Mouse (Mus musculus) limb, embryonic 12.5 days (tissue): Measurements from ENCODE around the gene Rnf113a1. TPM values are rescaled to one million over a fixed set of nuclear protein-coding genes. Genes with fewer than 3 reads are reported as not detected.
"Not testable (repeated sequence)": the region's sequence is repeated elsewhere in the genome, so short reads cannot be mapped to it uniquely, and the experiment has no call there.

Experiments used
- ATAC-seq: fragments of 200-750 bp; cut with Nextera tagmentation; 2 replicates; pipeline ENCODE4 v1.8.0; 2017; ENCODE audit warnings: low read depth, moderate TSS enrichment; ENCODE audit not compliant: insufficient number of reproducible peaks, insufficient read depth, low FRiP score, low TSS enrichment
- H3K27ac ChIP-seq: fragments of 300-500 bp; sonication (generic); 2 replicates; pipeline ENCODE4 v1.5.1; 2016; ENCODE audit warnings: mild to moderate bottlenecking, moderate library complexity
- H3K27me3 ChIP-seq: fragments of 300-500 bp; sonication (generic); 2 replicates; pipeline ENCODE4 v1.6.1; 2016; ENCODE audit warnings: mild to moderate bottlenecking, moderate library complexity
- H3K36me3 ChIP-seq: fragments of 300-500 bp; sonication (generic); 2 replicates; pipeline ENCODE4 v1.6.1; 2016; ENCODE audit warnings: mild to moderate bottlenecking, moderate library complexity
- H3K4me1 ChIP-seq: fragments of 300-500 bp; sonication (generic); replicated peaks from 2 replicates; pipeline ENCODE4 v1.6.1; 2016
- H3K4me2 ChIP-seq: fragments of 300-500 bp; sonication (generic); 2 replicates; pipeline ENCODE4 v1.6.1; 2016; ENCODE audit warnings: mild to moderate bottlenecking, moderate library complexity
- H3K4me3 ChIP-seq: fragments of 300-500 bp; sonication (generic); replicated peaks from 2 replicates; pipeline ENCODE4 v1.5.1; 2016; ENCODE audit warnings: mild to moderate bottlenecking
- H3K9ac ChIP-seq: fragments of 300-500 bp; sonication (generic); replicated peaks from 2 replicates; pipeline ENCODE4 v1.6.1; 2016; ENCODE audit warnings: mild to moderate bottlenecking, moderate library complexity
- H3K9me3 ChIP-seq: fragments of 300-500 bp; sonication (generic); 2 replicates; pipeline ENCODE4 v1.6.1; 2016; ENCODE audit warnings: mild to moderate bottlenecking, moderate library complexity
- WGBS: fragments of 180-500 bp; shearing (Covaris S2); methylation state at CpG from one replicate; pipeline ENCODE4 v1.1.7; 2016; 5-methylcytosine and 5-hydroxymethylcytosine counted together
- polyA plus RNA-seq: library from polyadenylated mRNA; unstranded; fragments of >200 nt; fragmentation: Nextera tagmentation; extraction: Ambion mirVana; gene quantifications from 2 replicates; pipeline ENCODE4 v1.2.1, GENCODE M21; 2016

Rnf113a1 gene
- polyA plus RNA-seq: 13.0 and 14.4 TPM in 2 replicates

- H3K4me2 ChIP-seq: peak within 1 kb of the TSS; percentile 65
- H3K4me3 ChIP-seq: peak within 1 kb of the TSS; percentile 55
- no peaks in the 10 kb centered on the region for H3K9me3 ChIP-seq
- H3K4me1 ChIP-seq: no peaks in the 10 kb centered on the region; the same call in 1 of the 2 replicates
- peak; percentile 86 for ATAC-seq
- H3K9ac ChIP-seq: peak within 1 kb of the TSS; percentile 60
- H3K27ac ChIP-seq: no peak within 1 kb of the TSS
- WGBS: 17% methylated on average over 63 of the region's 63 CpGs
- H3K36me3 ChIP-seq: no peaks in the 10 kb centered on the region
- no peaks in the 10 kb centered on the region for H3K27me3 ChIP-seq
Measured at GRCm38 (mm10) chrX:37191105-37191743, at the start of gene Rnf113a1, which contains the start of gene Ndufa1. Gene Rnf113a1, plus strand, starts transcription at chrX:37191245. Gene Ndufa1, minus strand, starts transcription at chrX:37191163.

- H3K4me2 ChIP-seq: no peak overlapping the region
- ATAC-seq: no peak
- no peak overlapping the region for H3K27ac ChIP-seq
- WGBS: 88% methylated on average over 3 of the region's 3 CpGs
- H3K36me3 ChIP-seq: peaks cover 32% of the 10 kb centered on the region; the same call in 1 of the 2 replicates
- no peak overlapping the region for H3K9ac ChIP-seq
- H3K4me1 ChIP-seq: no peaks in the 10 kb centered on the region
- no peaks in the 10 kb centered on the region for H3K27me3 ChIP-seq
- H3K4me3 ChIP-seq: no peak overlapping the region
- H3K9me3 ChIP-seq: no peaks in the 10 kb centered on the region
Measured at GRCm38 (mm10) chrX:37141732-37142131, 49.3 kb upstream of the Rnf113a1 start.

- H3K9ac ChIP-seq, ATAC-seq, H3K27me3 ChIP-seq, H3K4me3 ChIP-seq, H3K9me3 ChIP-seq, H3K4me1 ChIP-seq, H3K27ac ChIP-seq, H3K4me2 ChIP-seq: not testable (repeated sequence)
- 56% methylated on average over 1 of the region's 4 CpGs for WGBS
- H3K36me3 ChIP-seq: peaks cover 26% of the 10 kb centered on the region; the same call in 1 of the 2 replicates
Measured at GRCm38 (mm10) chrX:37144498-37144897, 46.5 kb upstream of the Rnf113a1 start.

- no peak for ATAC-seq
- WGBS: 94% methylated on average over 2 of the region's 2 CpGs
- no peaks in the 10 kb centered on the region for H3K27me3 ChIP-seq
- no peak overlapping the region for H3K4me2 ChIP-seq
- H3K4me1 ChIP-seq: no peaks in the 10 kb centered on the region
- no peak overlapping the region for H3K27ac ChIP-seq
- peaks cover 26% of the 10 kb centered on the region; the same call in 1 of the 2 replicates for H3K36me3 ChIP-seq
- no peak overlapping the region for H3K4me3 ChIP-seq
- H3K9ac ChIP-seq: no peak overlapping the region
- no peaks in the 10 kb centered on the region for H3K9me3 ChIP-seq
Measured at GRCm38 (mm10) chrX:37144954-37145353, 46.1 kb upstream of the Rnf113a1 start.

GRCm38 (mm10) chrX:37157839-37158238 is 33.2 kb upstream of the Rnf113a1 start:
- Histone ChIP-seq H3K4me3 (no peak overlapping the region), H3K36me3 (peaks cover 18% of the 10 kb centered on the region), H3K4me1 (no peaks in the 10 kb centered on the region), H3K4me2 (no peak overlapping the region), H3K27me3 (no peaks in the 10 kb centered on the region), H3K9me3 (no peaks in the 10 kb centered on the region), H3K27ac (no peak overlapping the region), H3K9ac (no peak overlapping the region)
- 62% methylated on average over 4 of the region's 4 CpGs for WGBS
- no peak for ATAC-seq

GRCm38 (mm10) chrX:37161169-37161568 is 29.9 kb upstream of the Rnf113a1 start:
- H3K27ac ChIP-seq: no peak overlapping the region
- no peaks in the 10 kb centered on the region for H3K27me3 ChIP-seq
- 77% methylated on average over 10 of the region's 10 CpGs for WGBS
- H3K36me3 ChIP-seq: no peaks in the 10 kb centered on the region
- H3K9ac ChIP-seq: no peak overlapping the region
- no peak overlapping the region for H3K4me3 ChIP-seq
- H3K4me2 ChIP-seq: no peak overlapping the region
- no peak for ATAC-seq
- no peaks in the 10 kb centered on the region for H3K9me3 ChIP-seq
- H3K4me1 ChIP-seq: no peaks in the 10 kb centered on the region

- H3K27me3 ChIP-seq: no peaks in the 10 kb centered on the region
- H3K4me2 ChIP-seq: no peak overlapping the region
- H3K4me1 ChIP-seq: no peaks in the 10 kb centered on the region
- 66% methylated on average over 18 of the region's 18 CpGs for WGBS
- no peak overlapping the region for H3K4me3 ChIP-seq
- H3K9me3 ChIP-seq: no peaks in the 10 kb centered on the region
- no peaks in the 10 kb centered on the region for H3K36me3 ChIP-seq
- H3K9ac ChIP-seq: no peak overlapping the region
- ATAC-seq: no peak
- no peak overlapping the region for H3K27ac ChIP-seq
Measured at GRCm38 (mm10) chrX:37163115-37163514, 27.9 kb upstream of the Rnf113a1 start.

GRCm38 (mm10) chrX:37167085-37167484 is 24.0 kb upstream of the Rnf113a1 start:
- Histone ChIP-seq H3K4me3 (no peak overlapping the region), H3K27me3 (no peaks in the 10 kb centered on the region), H3K9ac (no peak overlapping the region), H3K36me3 (no peaks in the 10 kb centered on the region), H3K4me2 (no peak overlapping the region), H3K27ac (no peak overlapping the region), H3K4me1 (no peaks in the 10 kb centered on the region), H3K9me3 (no peaks in the 10 kb centered on the region)
- ATAC-seq: no peak
- 32% methylated on average over 3 of the region's 3 CpGs for WGBS

- H3K27me3 ChIP-seq: no peaks in the 10 kb centered on the region
- H3K4me1 ChIP-seq: no peaks in the 10 kb centered on the region
- 56% methylated on average over 5 of the region's 5 CpGs for WGBS
- no peaks in the 10 kb centered on the region for H3K9me3 ChIP-seq
- ATAC-seq: no peak
- no peak within 1 kb of the TSS for H3K9ac ChIP-seq
- no peak within 1 kb of the TSS for H3K27ac ChIP-seq
- H3K4me3 ChIP-seq: no peak within 1 kb of the TSS
- no peaks in the 10 kb centered on the region for H3K36me3 ChIP-seq
- no peak within 1 kb of the TSS for H3K4me2 ChIP-seq
Measured at GRCm38 (mm10) chrX:37168742-37169141, 22.3 kb upstream of the Rnf113a1 start, which contains the start of gene Akap14. Gene Akap14, minus strand, starts transcription at chrX:37168842.

GRCm38 (mm10) chrX:37184401-37184800 is 6.6 kb upstream of the Rnf113a1 start:
- H3K9ac ChIP-seq, H3K4me1 ChIP-seq, H3K9me3 ChIP-seq, ATAC-seq, H3K4me2 ChIP-seq, H3K27ac ChIP-seq, H3K4me3 ChIP-seq, H3K36me3 ChIP-seq, H3K27me3 ChIP-seq: not testable (repeated sequence)
- 56% methylated on average over 6 of the region's 8 CpGs for WGBS

GRCm38 (mm10) chrX:37190755-37191104 is 315 bp upstream of the Rnf113a1 start:
- Histone ChIP-seq H3K9me3 (no peaks in the 10 kb centered on the region), H3K27ac (no peak overlapping the region), H3K4me3 (peak overlapping the region; percentile 55), H3K9ac (peak overlapping the region; percentile 44; the same call in 1 of the 2 replicates), H3K4me2 (peak overlapping the region; percentile 65), H3K27me3 (no peaks in the 10 kb centered on the region), H3K36me3 (no peaks in the 10 kb centered on the region), H3K4me1 (no peaks in the 10 kb centered on the region; the same call in 1 of the 2 replicates)
- peak; percentile 45; the same call in 1 of the 2 replicates for ATAC-seq
- 10% methylated on average over 20 of the region's 20 CpGs for WGBS
